Mouse (Mus musculus) kidney, postnatal 14 days (tissue): ENCODE measurements at regions not wholly inside any gene's neighbourhood (a gene's known extent, or its start where the extent isn't known, plus 50 kb on each side); places are given as distances from the start of the nearest gene placed in this dataset.
A peak's percentile ranks its signal among the peaks of the same experiment; 100 is the strongest.

Source experiments
- DNase-seq: peaks from one replicate; pipeline ENCODE4 v3.0.0; 2022; ENCODE audit warnings: mixed read lengths

DNA sequence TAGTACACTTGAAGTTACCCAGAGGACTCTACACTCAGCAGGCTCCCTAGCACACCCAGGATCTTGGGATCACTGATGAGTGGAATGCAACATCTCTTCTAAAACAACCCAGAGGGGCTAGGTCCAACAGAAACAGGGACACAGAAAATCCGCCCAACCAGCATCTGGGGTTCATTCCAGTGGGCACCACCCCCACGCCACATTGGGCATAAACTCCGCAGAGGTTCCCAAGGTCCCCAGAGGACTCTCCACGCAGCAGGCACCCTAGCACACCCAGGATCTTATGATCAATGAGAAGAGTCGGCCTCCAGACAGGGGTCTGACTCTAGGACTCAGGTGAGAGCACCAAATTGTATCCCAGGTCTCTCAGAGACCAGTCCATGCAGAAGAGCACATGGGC, 1236.9 kb upstream of the B3galt2 start:
- DNase-seq, result no peak

DNA sequence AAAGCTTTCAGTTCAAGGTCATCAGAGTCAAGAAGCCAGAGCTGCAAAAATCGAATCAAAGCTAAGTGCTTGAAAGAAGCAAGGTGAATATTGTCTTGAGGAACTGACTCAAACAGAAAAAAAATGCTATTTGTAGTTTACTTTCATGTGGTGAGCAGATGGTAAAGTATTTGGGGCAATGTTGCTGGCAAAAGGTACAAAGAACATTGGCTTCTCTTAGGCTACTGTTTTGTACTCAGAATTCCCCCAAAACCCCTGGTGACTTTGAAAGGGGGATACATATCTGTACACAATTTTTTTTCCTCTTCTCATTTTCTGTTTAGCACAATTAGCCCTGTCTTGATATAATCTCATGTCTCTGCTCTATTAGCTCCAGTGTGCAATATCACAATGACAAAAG, 1217.8 kb upstream of the B3galt2 start:
- DNase-seq, result no peak

DNA sequence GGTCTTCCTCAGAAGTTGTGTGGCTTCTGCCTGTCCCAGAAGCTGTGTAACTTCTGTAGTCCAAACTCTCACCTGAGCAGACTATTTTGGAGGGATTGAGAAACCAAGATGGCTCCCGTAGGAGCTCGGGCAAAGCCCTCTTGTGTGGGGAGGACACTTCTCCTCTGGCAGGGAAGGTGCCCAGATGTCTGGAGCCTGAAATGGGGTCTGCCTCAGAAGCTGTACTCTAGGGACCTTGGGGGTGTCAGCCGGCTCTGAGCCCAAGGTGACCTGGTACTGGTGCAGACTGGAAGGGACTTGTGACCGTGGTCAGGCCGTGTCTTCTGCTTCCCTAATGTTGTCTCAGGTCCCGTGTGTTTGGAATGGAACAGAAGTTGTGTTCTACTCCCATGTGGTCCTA, 1207.2 kb upstream of the B3galt2 start:
- no peak for DNase-seq

DNA sequence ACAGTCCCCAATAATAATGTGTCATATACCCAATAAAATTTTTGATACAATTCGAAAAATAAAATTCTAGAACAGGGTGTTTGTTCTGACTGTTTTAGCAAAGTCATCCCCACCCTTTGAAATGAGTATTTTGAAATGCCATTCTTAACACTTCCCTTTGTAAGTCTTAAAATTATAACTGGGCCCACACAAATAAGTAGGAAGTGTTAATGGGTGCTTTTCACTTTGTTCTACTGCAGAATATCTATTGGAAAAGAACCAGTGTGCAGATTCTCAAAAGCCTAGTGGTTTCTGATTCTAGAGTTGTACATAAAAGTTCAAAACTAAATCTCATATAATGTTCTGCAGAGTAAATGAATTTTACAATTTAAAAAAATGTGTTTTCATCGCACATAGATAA, 1198.9 kb upstream of the B3galt2 start:
- no peak for DNase-seq

DNA sequence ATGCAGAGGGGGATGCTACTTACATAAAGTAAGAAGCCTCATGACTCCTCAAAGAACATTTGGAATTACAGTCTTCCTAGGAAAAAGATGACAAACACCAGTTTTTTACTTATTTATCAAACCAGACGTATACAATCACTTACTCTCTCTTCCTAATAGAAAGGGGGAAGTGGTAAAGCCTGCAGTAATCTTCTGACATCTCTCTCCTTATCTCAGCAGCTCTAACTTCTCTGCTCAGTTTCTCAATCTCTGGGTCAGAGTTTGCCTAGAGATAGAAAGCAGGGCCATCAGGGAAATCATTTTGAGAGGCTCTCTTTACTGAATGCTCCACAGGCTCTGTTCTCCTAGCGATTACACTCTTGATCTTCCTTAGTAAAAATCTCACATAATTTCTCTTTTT, 1172.2 kb upstream of the B3galt2 start:
- DNase-seq, result no peak

DNA sequence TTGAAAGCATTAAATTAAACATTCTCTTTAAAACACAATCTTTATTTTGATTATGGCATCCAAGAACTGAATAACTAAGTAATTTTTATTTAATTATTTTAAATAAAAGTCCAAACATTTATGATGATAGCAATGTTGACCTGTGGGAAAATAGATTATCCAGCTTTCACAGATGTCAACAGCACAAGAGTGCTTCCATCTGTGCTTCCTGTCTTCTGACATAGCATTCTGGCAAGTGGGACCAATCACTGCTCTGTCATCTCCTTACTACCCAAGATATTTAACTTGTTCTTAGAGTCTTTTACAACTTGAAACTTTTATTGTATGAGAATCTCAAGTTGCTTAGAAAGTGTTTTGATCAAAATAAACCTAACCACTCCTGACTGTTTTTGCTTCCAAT, 1170.3 kb upstream of the B3galt2 start:
- DNase-seq, result peak; percentile 5
